Mouse (Mus musculus) stomach, postnatal 0 days (tissue): ENCODE data around the gene Rps17. TPM values are rescaled to one million over a fixed set of nuclear protein-coding genes. Genes with fewer than 3 reads are reported as not detected.

Source experiments
- ATAC-seq: fragments of 200-750 bp; cut with Nextera tagmentation; 2 replicates; pipeline ENCODE4 v1.8.0; 2017; ENCODE audit not compliant: low FRiP score, low TSS enrichment
- DNase-seq: peaks from one replicate; pipeline ENCODE4 v3.0.0-alpha.2; 2016; ENCODE audit warnings: low spot score
- H3K27ac ChIP-seq: fragments of 300-500 bp; sonication (generic); replicated peaks from 2 replicates; pipeline ENCODE4 v1.5.1; 2014; ENCODE audit warnings: mild to moderate bottlenecking, control low read depth
- H3K27me3 ChIP-seq: fragments of 300-500 bp; sonication (generic); 2 replicates; pipeline ENCODE4 v1.6.1; 2014; ENCODE audit warnings: low read length; ENCODE audit not compliant: control insufficient read depth, insufficient read depth
- H3K36me3 ChIP-seq: fragments of 300-500 bp; sonication (generic); 2 replicates; pipeline ENCODE4 v1.6.1; 2014; ENCODE audit warnings: low read length, mixed read lengths; ENCODE audit not compliant: control insufficient read depth, insufficient read depth
- H3K4me1 ChIP-seq: fragments of 300-500 bp; sonication (generic); replicated peaks from 2 replicates; pipeline ENCODE4 v1.6.1; 2014; ENCODE audit warnings: antibody characterized with exemption; ENCODE audit not compliant: control insufficient read depth, insufficient read depth
- H3K4me2 ChIP-seq: fragments of 300-500 bp; sonication (generic); replicated peaks from 2 replicates; pipeline ENCODE4 v1.6.1; 2014; ENCODE audit warnings: low read depth, mild to moderate bottlenecking, control low read depth, moderate library complexity
- H3K4me3 ChIP-seq: fragments of 300-500 bp; sonication (generic); 2 replicates; pipeline ENCODE4 v1.5.1; 2014; ENCODE audit warnings: low read depth, low read length, control low read depth
- H3K9ac ChIP-seq: fragments of 300-500 bp; sonication (generic); 2 replicates; pipeline ENCODE4 v1.6.1; 2014; ENCODE audit warnings: mild to moderate bottlenecking, low read length, control low read depth, mixed read lengths
- H3K9me3 ChIP-seq: fragments of 300-500 bp; sonication (generic); 2 replicates; pipeline ENCODE4 v1.6.1; 2016; ENCODE audit warnings: low read length; ENCODE audit not compliant: control insufficient read depth
- CTCF ChIP-seq: IDR thresholded peaks from 2 replicates; pipeline ENCODE4 v1.5.1; 2016; ENCODE audit warnings: antibody characterized with exemption, low read depth, mild to moderate bottlenecking, moderate library complexity
- EP300 ChIP-seq: optimal IDR thresholded peaks from 2 replicates; pipeline ENCODE3; 2016; ENCODE audit warnings: antibody characterized with exemption
- WGBS: fragments of 180-500 bp; shearing (Covaris S2); extraction: QIAGEN DNeasy Blood & Tissue Kit; methylation state at CpG from one replicate; pipeline ENCODE4 v1.1.7; 2014; 5-methylcytosine and 5-hydroxymethylcytosine counted together
- polyA plus RNA-seq: library from polyadenylated mRNA; unstranded; fragments of >200 nt; fragmentation: Nextera tagmentation; extraction: Ambion mirVana; gene quantifications from 2 replicates; pipeline ENCODE4 v1.2.1, GENCODE M21; 2015

Gene Rps17
- polyA plus RNA-seq, 1 experiment from 2014 or later = 1,034 TPM

GRCm38 (mm10) chr7:81343831-81344230 lies 1.2 kb downstream of the Rps17 start:
- Histone ChIP-seq H3K4me2 (peak overlapping the region; percentile 74), H3K27ac (peak overlapping the region; percentile 30; the same call in 1 of the 2 replicates), H3K4me1 (no peaks in the 10 kb centered on the region), H3K4me3 (peak overlapping the region; percentile 68), H3K9ac (peak overlapping the region; percentile 97), H3K36me3 (peaks cover 8% of the 10 kb centered on the region), H3K27me3 (no peaks in the 10 kb centered on the region), H3K9me3 (no peaks in the 10 kb centered on the region)
- WGBS = 6% methylated on average over 10 of the region's 10 CpGs
- TF ChIP-seq CTCF = no peak
- TF ChIP-seq EP300 = no peak
- DNase-seq = no peak
- no peak for ATAC-seq

GRCm38 (mm10) chr7:81343316-81343715 lies 1.7 kb downstream of the Rps17 start:
- TF ChIP-seq CTCF = no peak
- TF ChIP-seq EP300 = no peak
- DNase-seq (no peak), ATAC-seq (no peak)
- Histone ChIP-seq H3K27me3 (no peaks in the 10 kb centered on the region), H3K9ac (peak overlapping the region; percentile 97), H3K27ac (no peak overlapping the region), H3K4me3 (peak overlapping the region; percentile 68), H3K36me3 (peaks cover 8% of the 10 kb centered on the region), H3K4me1 (no peaks in the 10 kb centered on the region), H3K9me3 (no peaks in the 10 kb centered on the region), H3K4me2 (peak overlapping the region; percentile 74)
- 26% methylated on average over 8 of the region's 8 CpGs for WGBS

GRCm38 (mm10) chr7:81342356-81343094 lies 2.5 kb downstream of the Rps17 start:
- H3K36me3 ChIP-seq = peaks cover 8% of the 10 kb centered on the region
- H3K4me2 ChIP-seq = peak overlapping the region; percentile 74
- WGBS = 54% methylated on average over 8 of the region's 8 CpGs
- no peaks in the 10 kb centered on the region for H3K27me3 ChIP-seq
- peak overlapping the region; percentile 1; the same call in 1 of the 2 replicates for H3K4me3 ChIP-seq
- H3K27ac ChIP-seq = no peak overlapping the region
- no peaks in the 10 kb centered on the region for H3K9me3 ChIP-seq
- DNase-seq = no peak
- H3K4me1 ChIP-seq = no peaks in the 10 kb centered on the region
- H3K9ac ChIP-seq = peak overlapping the region; percentile 97; the same call in 1 of the 2 replicates
- TF ChIP-seq CTCF (no peak), EP300 (no peak)
- no peak for ATAC-seq

GRCm38 (mm10) chr7:81341563-81341962 lies 3.5 kb downstream of the Rps17 start:
- Histone ChIP-seq H3K4me2 (no peak overlapping the region), H3K4me1 (no peaks in the 10 kb centered on the region), H3K4me3 (no peak overlapping the region), H3K27ac (no peak overlapping the region), H3K9me3 (no peaks in the 10 kb centered on the region), H3K9ac (no peak overlapping the region), H3K27me3 (no peaks in the 10 kb centered on the region), H3K36me3 (peaks cover 8% of the 10 kb centered on the region)
- DNase-seq (no peak), ATAC-seq (no peak)
- TF ChIP-seq EP300 (no peak), CTCF (peak; percentile 72)
- WGBS = 47% methylated on average over 3 of the region's 3 CpGs

GRCm38 (mm10) chr7:81339783-81340182 lies 5.3 kb downstream of the Rps17 start:
- H3K27ac ChIP-seq = no peak overlapping the region
- TF ChIP-seq CTCF (peak; percentile 91), EP300 (no peak)

GRCm38 (mm10) chr7:81338522-81338873 lies 6.6 kb downstream of the Rps17 start:
- H3K9me3 ChIP-seq = no peaks in the 10 kb centered on the region
- 49% methylated on average over 3 of the region's 3 CpGs for WGBS
- H3K27me3 ChIP-seq = no peaks in the 10 kb centered on the region
- ATAC-seq (no peak), DNase-seq (no peak)
- no peak overlapping the region for H3K27ac ChIP-seq
- no peak overlapping the region for H3K4me3 ChIP-seq
- no peak overlapping the region for H3K4me2 ChIP-seq
- TF ChIP-seq EP300 (no peak), CTCF (no peak)
- no peak overlapping the region for H3K9ac ChIP-seq
- H3K4me1 ChIP-seq = no peaks in the 10 kb centered on the region
- H3K36me3 ChIP-seq = peaks cover 11% of the 10 kb centered on the region

More at GRCm38 (mm10) chr7:81339783-81340182, 5.3 kb downstream of the Rps17 start:
- H3K9ac ChIP-seq = no peak overlapping the region
- H3K4me3 ChIP-seq = no peak overlapping the region
- peaks cover 11% of the 10 kb centered on the region for H3K36me3 ChIP-seq
- H3K9me3 ChIP-seq = no peaks in the 10 kb centered on the region
- ATAC-seq (peak; percentile 88), DNase-seq (peak; percentile 93)
- no peaks in the 10 kb centered on the region for H3K27me3 ChIP-seq
- H3K4me2 ChIP-seq = no peak overlapping the region
- WGBS = 77% methylated on average over 4 of the region's 4 CpGs
- H3K4me1 ChIP-seq = no peaks in the 10 kb centered on the region
